Mouse (Mus musculus): ENCODE data around the gene Rfx5.
"Not testable (repeated sequence)": the region's sequence is repeated elsewhere in the genome, so short reads cannot be mapped to it uniquely, and the experiment has no call there.

DNA sequence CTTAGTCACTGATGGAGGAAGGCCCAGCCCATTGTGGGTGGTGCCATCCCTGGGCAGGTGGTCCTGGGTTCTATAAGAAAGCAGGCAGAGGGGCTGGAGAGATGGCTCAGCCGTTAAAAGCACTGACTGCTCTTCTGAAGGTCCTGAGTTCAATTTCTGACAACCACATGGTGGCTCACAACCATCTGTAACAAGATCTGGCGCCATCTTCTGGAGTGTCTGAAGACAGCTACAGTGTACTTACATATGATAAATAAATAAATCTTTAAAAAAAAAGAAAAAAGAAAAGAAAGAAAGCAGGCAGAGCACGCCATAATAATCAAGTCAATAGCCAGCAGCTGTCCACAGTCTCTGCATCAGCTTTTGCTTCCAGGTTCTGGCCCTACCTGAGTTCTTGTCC is 49.1 kb upstream of the Rfx5 start:
- not testable (repeated sequence) for TF ChIP-seq CTCF (IDR thresholded peaks at IDR 0.05; ENCODE audit: borderline replicate concordance, insufficient read depth, low read depth, low read length); POLR2A (IDR thresholded peaks at IDR 0.05; ENCODE audit: borderline replicate concordance, insufficient read depth, low read length)

All from cerebellum, adult 2 months (tissue).